Mouse (Mus musculus): Measurements from ENCODE around the gene Pdf. TPM values are rescaled to one million over a fixed set of nuclear protein-coding genes. Genes with fewer than 3 reads are reported as not detected.
"Not testable (repeated sequence)": the region's sequence is repeated elsewhere in the genome, so short reads cannot be mapped to it uniquely, and the experiment has no call there.

Gene Pdf
- polyA plus RNA-seq, 1 experiment from 2014 or later: 39.9 TPM

DNA sequence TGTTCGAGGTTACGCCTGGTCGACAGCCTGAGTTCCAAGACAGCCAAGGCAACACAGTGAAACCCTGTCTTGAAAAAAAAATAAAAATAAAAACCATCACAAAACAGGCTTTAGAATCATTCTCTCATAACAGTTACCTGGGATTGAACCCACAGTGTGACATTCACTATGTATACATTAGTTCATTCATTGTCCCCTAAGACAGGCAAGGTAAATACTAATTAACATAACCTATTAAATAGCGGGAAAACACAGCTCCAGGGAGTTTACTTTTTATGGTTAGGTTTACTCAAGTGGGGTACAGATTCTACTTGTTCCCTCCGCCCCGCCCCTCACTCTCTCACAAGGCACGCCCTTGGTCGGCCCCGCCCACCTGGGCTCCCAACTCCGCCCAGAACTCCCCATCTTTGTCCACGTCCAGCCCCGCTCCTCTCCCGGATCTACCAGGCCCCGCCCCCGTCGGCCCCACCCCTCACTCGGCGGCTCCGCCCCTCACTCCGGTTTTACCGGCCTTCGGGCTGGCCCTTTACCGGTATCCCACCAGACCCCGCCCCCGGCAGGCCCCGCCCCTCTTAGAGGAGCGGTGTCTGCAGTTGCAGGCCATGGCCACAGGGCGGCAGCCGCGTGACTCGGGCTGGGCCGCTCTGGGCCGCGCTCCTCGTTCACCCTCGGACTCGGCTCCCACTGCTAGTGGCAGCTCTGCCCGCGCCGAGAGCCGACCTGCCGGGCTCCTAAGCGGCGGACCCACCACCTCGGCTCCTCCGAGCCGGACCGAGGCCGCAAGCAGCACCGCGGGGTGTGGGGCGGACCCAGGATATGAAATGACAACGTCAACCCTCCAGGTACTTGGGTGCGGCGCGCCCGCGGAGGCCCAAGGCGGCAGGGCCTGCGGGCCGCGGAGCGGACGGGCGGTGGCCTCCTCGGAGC lies 17.5 kb downstream of the Pdf start, which contains the start of gene Vps4a:
Vps4a (plus strand) TSS at position 573 of the 927 bp plus-strand sequence.
- Histone ChIP-seq H3K4me1 (peaks cover 18% of the 10 kb centered on the region), H3K4me2 (peak within 1 kb of the TSS; percentile 85), H3K9ac (peak within 1 kb of the TSS; percentile 95), H3K27me3 (no peaks in the 10 kb centered on the region), H3K36me3 (replicated peaks) (no peaks in the 10 kb centered on the region), H3K9me3 (no peaks in the 10 kb centered on the region), H3K27ac (peak within 1 kb of the TSS; percentile 81), H3K4me3 (replicated peaks) (peak within 1 kb of the TSS; percentile 97)
- 6% methylated on average over 51 of the region's 66 CpGs for WGBS
- peak; percentile 96 for ATAC-seq (ENCODE audit: low FRiP score)

DNA sequence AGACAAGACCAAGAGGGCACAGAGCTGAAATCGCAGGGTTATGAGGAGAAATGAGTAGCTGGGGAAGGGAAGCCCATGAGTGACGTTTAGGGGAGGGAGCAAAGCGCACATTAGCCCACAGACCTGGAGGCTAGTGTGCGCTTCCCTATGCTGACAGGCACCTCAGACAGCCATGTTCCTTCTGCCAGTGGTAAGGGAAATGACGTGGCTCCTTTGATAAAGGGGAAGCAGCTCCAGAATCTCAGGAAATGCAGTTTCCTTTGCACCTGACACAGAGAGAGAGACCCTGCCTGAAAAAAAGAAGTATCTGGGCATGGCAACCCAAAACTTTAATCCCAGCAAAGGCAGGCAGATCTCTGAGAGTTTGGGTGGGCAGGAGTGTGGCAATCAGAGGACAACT lies 18.4 kb downstream of the Pdf start:
- Histone ChIP-seq H3K9ac (no peak overlapping the region), H3K9me3 (no peaks in the 10 kb centered on the region), H3K4me3 (replicated peaks) (no peak overlapping the region), H3K27ac (no peak overlapping the region), H3K27me3 (no peaks in the 10 kb centered on the region), H3K4me1 (peaks cover 18% of the 10 kb centered on the region), H3K4me2 (no peak overlapping the region), H3K36me3 (replicated peaks) (no peaks in the 10 kb centered on the region)
- WGBS: 74% methylated on average over 5 of the region's 5 CpGs
- no peak for ATAC-seq (ENCODE audit: low FRiP score)

DNA sequence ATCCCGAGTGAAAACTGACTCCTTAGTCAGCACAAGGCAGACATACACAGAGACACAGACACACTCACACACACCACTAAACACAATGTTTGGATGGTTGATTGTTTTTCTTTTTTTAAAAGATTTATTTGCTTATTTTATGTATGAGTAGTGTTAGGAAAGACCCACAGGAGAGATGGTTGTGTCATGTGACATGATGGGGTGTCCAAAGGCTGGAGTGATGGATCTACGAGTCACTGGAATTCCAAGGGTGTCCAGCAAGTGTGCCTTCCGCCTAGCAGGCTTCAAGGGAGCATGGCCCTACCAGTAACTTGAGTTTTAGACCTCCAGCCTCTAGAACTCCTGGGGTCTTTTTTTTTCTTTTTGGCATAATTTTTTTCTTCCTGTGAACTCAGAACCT lies 19.1 kb downstream of the Pdf start:
- Histone ChIP-seq H3K36me3 (replicated peaks) (no peaks in the 10 kb centered on the region), H3K4me3 (replicated peaks) (no peak overlapping the region), H3K27ac (no peak overlapping the region), H3K4me1 (peaks cover 18% of the 10 kb centered on the region), H3K9ac (no peak overlapping the region), H3K4me2 (no peak overlapping the region), H3K9me3 (no peaks in the 10 kb centered on the region), H3K27me3 (no peaks in the 10 kb centered on the region)
- no peak for ATAC-seq (ENCODE audit: low FRiP score)
- WGBS: 81% methylated on average over 3 of the region's 3 CpGs

DNA sequence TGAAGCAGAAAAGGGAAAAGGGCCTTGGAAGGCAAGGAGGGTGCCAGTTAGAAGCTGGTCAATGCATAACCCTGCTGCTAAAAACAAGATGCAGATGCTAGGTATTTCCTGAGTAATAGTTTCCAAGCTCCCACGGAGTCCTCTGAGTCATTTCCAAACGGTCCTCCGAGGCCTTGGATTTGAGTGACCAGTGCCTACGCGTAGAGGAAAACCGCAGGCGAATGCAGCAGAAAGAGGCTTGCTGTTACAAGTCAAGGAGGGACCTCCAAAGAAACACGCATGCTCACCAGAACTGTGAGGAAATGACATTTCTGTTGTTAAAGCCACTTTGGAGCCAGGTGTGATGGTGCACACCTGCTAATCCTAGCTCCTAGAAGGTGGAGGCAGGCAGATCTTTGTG lies 24.9 kb downstream of the Pdf start:
- H3K27me3 ChIP-seq: no peaks in the 10 kb centered on the region
- no peaks in the 10 kb centered on the region for H3K36me3 ChIP-seq (replicated peaks)
- H3K4me2 ChIP-seq: no peak overlapping the region
- H3K9ac ChIP-seq: no peak overlapping the region
- H3K9me3 ChIP-seq: no peaks in the 10 kb centered on the region
- H3K4me3 ChIP-seq (replicated peaks): no peak overlapping the region
- no peak overlapping the region for H3K27ac ChIP-seq
- no peak for ATAC-seq (ENCODE audit: low FRiP score)
- H3K4me1 ChIP-seq: no peaks in the 10 kb centered on the region
- 91% methylated on average over 8 of the region's 8 CpGs for WGBS

DNA sequence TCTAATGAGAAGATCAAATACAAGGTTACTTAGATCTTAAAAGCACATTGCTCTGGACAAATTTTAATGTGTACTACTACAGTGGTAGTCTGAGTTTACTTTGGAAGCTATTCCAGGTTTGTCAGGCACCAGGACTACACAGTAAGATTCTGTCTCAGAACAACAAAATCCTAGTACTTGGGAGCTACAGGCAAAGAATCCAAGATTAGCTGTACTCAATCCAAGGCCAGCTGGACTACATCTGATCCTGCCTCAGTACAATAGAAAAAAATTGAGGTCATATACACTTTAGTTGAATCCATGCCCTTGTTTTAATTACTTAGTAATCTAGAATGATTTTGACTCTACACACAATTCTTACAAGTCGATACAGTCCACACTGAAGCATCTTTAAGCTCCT lies 33.5 kb downstream of the Pdf start:
- Histone ChIP-seq H3K9ac (no peak overlapping the region), H3K4me3 (replicated peaks) (no peak overlapping the region), H3K4me1 (no peaks in the 10 kb centered on the region), H3K4me2 (no peak overlapping the region), H3K27ac (no peak overlapping the region), H3K36me3 (replicated peaks) (peaks cover 23% of the 10 kb centered on the region), H3K27me3 (no peaks in the 10 kb centered on the region), H3K9me3 (no peaks in the 10 kb centered on the region)
- WGBS: 89% methylated on average over 1 of the region's 1 CpGs
- no peak for ATAC-seq (ENCODE audit: low FRiP score)

DNA sequence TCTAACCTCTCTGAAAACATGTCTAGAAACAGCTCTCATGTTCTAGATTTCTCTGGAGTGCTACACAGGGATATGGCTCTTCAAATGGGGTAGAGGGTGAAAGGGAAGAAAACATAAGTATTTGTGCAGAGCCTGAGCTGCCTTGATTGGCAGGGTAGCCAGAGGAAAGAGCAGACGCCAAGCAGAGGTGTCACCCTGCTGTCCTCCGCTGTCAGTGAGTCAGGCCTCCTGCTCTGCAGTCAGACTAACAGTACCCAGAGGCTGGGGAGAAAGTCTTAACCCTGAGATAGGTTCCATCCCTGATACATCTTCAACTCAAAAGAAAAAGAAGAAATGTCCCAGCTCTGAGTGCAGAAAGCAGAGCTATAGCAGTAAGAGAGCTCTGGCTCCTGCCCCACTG lies 35.7 kb downstream of the Pdf start:
- H3K27ac ChIP-seq: no peak overlapping the region
- peaks cover 26% of the 10 kb centered on the region for H3K36me3 ChIP-seq (replicated peaks)
- no peaks in the 10 kb centered on the region for H3K27me3 ChIP-seq
- no peaks in the 10 kb centered on the region for H3K9me3 ChIP-seq
- no peak overlapping the region for H3K9ac ChIP-seq
- no peaks in the 10 kb centered on the region for H3K4me1 ChIP-seq
- no peak overlapping the region for H3K4me2 ChIP-seq
- H3K4me3 ChIP-seq (replicated peaks): no peak overlapping the region
- WGBS: 77% methylated on average over 2 of the region's 2 CpGs
- no peak for ATAC-seq (ENCODE audit: low FRiP score)

DNA sequence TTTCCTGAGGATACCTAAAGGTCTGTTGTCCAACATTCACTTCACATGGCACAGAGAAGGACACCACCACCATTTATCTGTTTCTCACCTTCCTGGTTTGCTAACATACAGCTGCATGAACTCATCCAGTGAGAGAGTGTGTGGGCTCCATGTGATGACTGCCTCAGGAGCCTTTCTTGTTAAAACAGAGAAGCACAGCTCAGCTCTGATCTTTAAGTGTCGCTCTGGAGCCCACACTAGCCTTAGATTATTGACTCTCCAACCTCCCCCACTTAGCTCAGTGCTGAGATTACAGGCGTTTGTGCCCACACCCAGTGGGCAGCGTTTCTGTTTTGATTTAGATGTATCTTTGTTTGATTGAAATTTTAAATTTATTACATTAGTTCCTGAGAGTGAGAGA lies 40.6 kb downstream of the Pdf start:
- H3K4me2 ChIP-seq: no peak overlapping the region
- H3K4me3 ChIP-seq (replicated peaks): no peak overlapping the region
- 91% methylated on average over 3 of the region's 3 CpGs for WGBS
- H3K36me3 ChIP-seq (replicated peaks): peaks cover 23% of the 10 kb centered on the region
- H3K9me3 ChIP-seq: no peaks in the 10 kb centered on the region
- H3K27ac ChIP-seq: no peak overlapping the region
- H3K4me1 ChIP-seq: no peaks in the 10 kb centered on the region
- no peak for ATAC-seq (ENCODE audit: low FRiP score)
- H3K27me3 ChIP-seq: no peaks in the 10 kb centered on the region
- no peak overlapping the region for H3K9ac ChIP-seq

DNA sequence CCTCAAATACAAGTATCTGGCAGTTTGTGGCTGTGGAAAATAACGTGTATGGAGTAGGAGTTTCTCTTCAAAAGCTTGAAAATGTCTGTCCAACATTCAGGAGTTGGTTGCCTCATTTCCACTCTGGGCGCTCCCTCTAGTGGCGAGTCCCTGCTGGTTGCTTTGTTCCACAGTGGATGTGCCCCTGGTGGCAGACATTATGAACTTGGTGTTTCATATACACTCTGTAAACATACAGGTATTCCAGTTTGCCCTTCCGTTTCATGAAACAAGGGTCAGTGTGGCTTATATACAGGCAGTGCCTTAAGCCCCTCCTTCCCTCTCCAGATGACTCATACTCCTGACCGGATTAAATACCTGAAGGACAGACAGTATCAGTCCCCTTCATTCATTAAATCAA lies 45.9 kb downstream of the Pdf start:
- WGBS: 42% methylated on average over 5 of the region's 5 CpGs
- Histone ChIP-seq H3K4me3 (replicated peaks) (no peak overlapping the region), H3K9me3 (no peaks in the 10 kb centered on the region), H3K4me2 (no peak overlapping the region), H3K27me3 (no peaks in the 10 kb centered on the region), H3K9ac (no peak overlapping the region), H3K27ac (no peak overlapping the region), H3K36me3 (replicated peaks) (peaks cover 4% of the 10 kb centered on the region; the same call in 1 of the 2 replicates), H3K4me1 (no peaks in the 10 kb centered on the region)
- ATAC-seq (ENCODE audit: low FRiP score): peak; percentile 80

DNA sequence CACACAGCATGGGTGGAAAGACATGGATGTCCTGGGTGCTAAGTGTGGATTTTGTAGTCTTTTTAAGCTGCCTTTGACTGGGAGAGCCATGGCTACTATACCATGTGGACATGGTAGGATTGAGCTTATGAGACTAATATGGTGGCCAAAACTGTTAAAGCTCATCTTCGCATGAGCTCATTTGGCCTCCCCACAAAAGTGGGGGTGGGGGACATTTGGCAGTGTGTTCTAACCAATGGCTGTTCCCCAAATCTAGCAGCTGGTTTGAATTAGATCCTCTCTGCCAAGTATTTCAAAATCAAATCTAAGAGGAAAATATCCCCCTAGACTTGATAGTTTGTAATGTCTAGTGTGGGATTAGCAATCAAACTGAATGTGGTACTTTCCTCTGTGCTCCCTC lies 49.3 kb downstream of the Pdf start:
- Histone ChIP-seq H3K9me3 (no peaks in the 10 kb centered on the region), H3K9ac (no peak overlapping the region), H3K4me3 (replicated peaks) (no peak overlapping the region), H3K27ac (no peak overlapping the region), H3K4me1 (no peaks in the 10 kb centered on the region), H3K4me2 (no peak overlapping the region), H3K36me3 (replicated peaks) (peaks cover 10% of the 10 kb centered on the region; the same call in 1 of the 2 replicates), H3K27me3 (no peaks in the 10 kb centered on the region)
- no peak for ATAC-seq (ENCODE audit: low FRiP score)
- 96% methylated on average over 1 of the region's 1 CpGs for WGBS

DNA sequence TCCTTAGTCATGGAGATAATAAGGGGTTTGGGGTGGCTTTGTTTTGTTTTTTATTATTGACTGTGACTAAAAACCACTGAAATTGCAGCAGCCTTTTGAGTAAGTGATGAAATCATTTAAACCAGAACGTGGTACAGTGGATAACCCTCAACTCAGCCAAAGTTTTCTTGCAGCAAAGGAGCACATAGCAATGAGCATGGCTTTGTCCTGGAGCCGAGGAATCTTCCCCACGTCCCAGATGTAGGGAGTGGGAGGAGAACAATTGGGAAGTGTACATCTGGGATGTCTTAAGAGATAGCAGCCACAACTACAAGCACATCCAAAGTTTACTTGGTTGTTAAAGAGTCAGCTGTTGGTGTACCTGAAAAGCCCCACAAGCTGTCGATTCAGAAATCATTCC lies 51.0 kb downstream of the Pdf start:
- Histone ChIP-seq H3K27ac (no peak overlapping the region), H3K4me1 (no peaks in the 10 kb centered on the region), H3K9me3 (no peaks in the 10 kb centered on the region), H3K9ac (no peak overlapping the region), H3K4me2 (no peak overlapping the region), H3K27me3 (no peaks in the 10 kb centered on the region), H3K36me3 (replicated peaks) (peaks cover 15% of the 10 kb centered on the region), H3K4me3 (replicated peaks) (no peak overlapping the region)
- no peak for ATAC-seq (ENCODE audit: low FRiP score)
- 93% methylated on average over 4 of the region's 4 CpGs for WGBS

DNA sequence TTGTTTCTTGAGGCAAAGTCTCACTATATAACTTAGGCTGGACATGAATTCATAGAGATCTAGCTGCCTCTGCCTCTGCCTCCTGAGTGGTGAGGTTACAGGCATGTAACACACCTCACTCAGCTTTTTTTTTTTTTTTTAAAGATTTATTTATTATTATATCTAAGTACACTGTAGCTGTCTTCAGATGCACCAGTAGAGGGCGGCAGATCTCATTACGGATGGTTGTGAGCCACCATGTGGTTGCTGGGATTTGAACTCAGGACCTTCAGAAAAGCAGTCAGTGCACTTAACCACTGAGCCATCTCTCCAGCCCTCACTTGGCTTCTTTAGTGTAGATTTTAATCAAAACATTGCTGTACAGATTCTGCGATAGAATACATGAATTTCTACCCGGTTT lies 52.1 kb downstream of the Pdf start:
- H3K4me2 ChIP-seq; H3K27me3 ChIP-seq; ATAC-seq (ENCODE audit: low FRiP score); H3K9ac ChIP-seq; H3K4me1 ChIP-seq; H3K27ac ChIP-seq; H3K9me3 ChIP-seq; H3K4me3 ChIP-seq (replicated peaks): not testable (repeated sequence)
- peaks cover 20% of the 10 kb centered on the region for H3K36me3 ChIP-seq (replicated peaks)
- 91% methylated on average over 4 of the region's 4 CpGs for whole genome bisulfite sequencing

Measured in forebrain, embryonic 12.5 days (tissue).